Mouse (Mus musculus): Measurements from ENCODE around the gene Catsperd. TPM values are rescaled to one million over a fixed set of nuclear protein-coding genes. Genes with fewer than 3 reads are reported as not detected.
A peak's percentile ranks its signal among the peaks of the same experiment; 100 is the strongest.
"Not testable (repeated sequence)": the region's sequence is repeated elsewhere in the genome, so short reads cannot be mapped to it uniquely, and the experiment has no call there.

The Catsperd gene
- total and polyA plus RNA-seq, 3 experiments, result not detected

DNA sequence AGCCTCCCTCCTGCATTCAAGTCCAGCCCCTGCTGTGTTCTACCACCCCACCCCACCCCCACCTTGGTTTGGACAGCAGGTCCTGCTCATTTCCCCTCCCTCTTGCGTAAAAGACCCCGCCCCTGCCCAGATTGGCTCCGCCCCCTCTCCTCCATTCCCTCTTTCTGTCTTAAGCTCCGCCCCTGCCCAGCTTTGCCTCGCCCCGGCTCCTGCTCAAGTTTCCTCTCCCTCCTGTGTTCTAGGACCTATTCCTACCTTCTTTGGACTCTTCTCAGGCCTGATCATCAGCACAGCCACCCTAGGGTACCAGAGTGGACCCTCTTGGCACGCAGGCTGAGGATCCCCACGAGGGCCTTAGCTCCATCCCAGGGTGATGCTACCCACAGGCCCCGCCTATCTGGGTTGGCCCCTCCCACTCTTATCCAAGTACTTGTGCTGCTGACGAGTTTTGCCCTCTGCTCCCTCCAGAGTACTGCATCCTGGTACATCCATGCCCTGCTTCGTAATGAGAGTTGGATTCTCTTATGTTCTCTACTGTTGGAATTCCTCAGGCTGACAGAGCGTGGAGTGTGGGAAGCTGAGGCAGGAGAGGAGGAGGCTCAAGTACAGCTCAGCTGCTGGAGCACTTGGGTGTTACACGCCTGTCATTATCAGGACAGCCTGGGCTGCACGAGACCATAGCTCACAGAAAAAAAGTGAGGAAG lies 15.9 kb upstream of the Catsperd start:
- TF ChIP-seq GATA1 (IDR thresholded peaks at IDR 0.05; ENCODE audit: borderline replicate concordance, low read length) (no peak), POLR2AphosphoS5 (IDR thresholded peaks at IDR 0.05; ENCODE audit: insufficient replicate concordance, low read depth, low read length) (no peak), CTCF (IDR thresholded peaks at IDR 0.05; ENCODE audit: low read depth, low read length) (no peak), TAL1 (conservative IDR thresholded peaks at IDR 0.05; ENCODE audit: low read depth, low read length) (no peak), GATA2 (IDR thresholded peaks at IDR 0.05; ENCODE audit: borderline replicate concordance, low read depth, low read length) (no peak)
- H3K36me3 ChIP-seq (replicated peaks), result peaks cover 67% of the 10 kb centered on the region
- peaks cover 76% of the 10 kb centered on the region for H3K4me1 ChIP-seq (ENCODE audit: insufficient read depth, low read depth, low read length)
- H3K27me3 ChIP-seq (ENCODE audit: insufficient read depth, low read length), result no peaks in the 10 kb centered on the region
- no peak for ATAC-seq (ENCODE audit: extremely low read depth, insufficient number of reproducible peaks, low FRiP score, poor library complexity, severe bottlenecking)
- no peaks in the 10 kb centered on the region for H3K9me3 ChIP-seq (replicated peaks)
- DNase-seq (ENCODE audit: low spot score), result peak; percentile 34
- H3K4me3 ChIP-seq (ENCODE audit: low read depth, low read length), result peak overlapping the region; percentile 52; the same call in 1 of the 2 replicates

DNA sequence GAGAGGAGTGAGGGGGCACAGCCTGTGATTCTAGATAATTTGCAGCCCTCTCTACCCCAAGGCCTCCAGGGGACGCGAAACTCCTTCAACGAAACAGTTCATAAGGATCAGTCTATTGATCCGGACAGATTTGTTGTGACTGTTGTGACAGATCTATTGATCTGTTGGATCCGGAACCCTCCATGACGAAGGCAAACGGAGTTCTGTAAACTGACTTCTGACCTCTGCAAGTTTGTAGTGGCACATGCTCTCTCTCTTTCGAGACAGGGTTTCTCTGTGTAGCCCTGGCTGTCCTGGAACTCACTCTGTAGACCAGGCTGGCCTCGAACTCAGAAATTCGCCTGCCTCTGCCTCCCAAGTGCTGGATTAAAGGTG lies 15.4 kb upstream of the Catsperd start:
- H3K9me3 ChIP-seq (replicated peaks); H3K27me3 ChIP-seq (ENCODE audit: insufficient read depth, low read length); ATAC-seq (ENCODE audit: extremely low read depth, insufficient number of reproducible peaks, low FRiP score, poor library complexity, severe bottlenecking); DNase-seq (ENCODE audit: low spot score): not testable (repeated sequence)
- H3K4me1 ChIP-seq (ENCODE audit: insufficient read depth, low read depth, low read length), result peaks cover 76% of the 10 kb centered on the region
- peaks cover 67% of the 10 kb centered on the region for H3K36me3 ChIP-seq (replicated peaks)
- peak overlapping the region; percentile 52; the same call in 1 of the 2 replicates for H3K4me3 ChIP-seq (ENCODE audit: low read depth, low read length)

DNA sequence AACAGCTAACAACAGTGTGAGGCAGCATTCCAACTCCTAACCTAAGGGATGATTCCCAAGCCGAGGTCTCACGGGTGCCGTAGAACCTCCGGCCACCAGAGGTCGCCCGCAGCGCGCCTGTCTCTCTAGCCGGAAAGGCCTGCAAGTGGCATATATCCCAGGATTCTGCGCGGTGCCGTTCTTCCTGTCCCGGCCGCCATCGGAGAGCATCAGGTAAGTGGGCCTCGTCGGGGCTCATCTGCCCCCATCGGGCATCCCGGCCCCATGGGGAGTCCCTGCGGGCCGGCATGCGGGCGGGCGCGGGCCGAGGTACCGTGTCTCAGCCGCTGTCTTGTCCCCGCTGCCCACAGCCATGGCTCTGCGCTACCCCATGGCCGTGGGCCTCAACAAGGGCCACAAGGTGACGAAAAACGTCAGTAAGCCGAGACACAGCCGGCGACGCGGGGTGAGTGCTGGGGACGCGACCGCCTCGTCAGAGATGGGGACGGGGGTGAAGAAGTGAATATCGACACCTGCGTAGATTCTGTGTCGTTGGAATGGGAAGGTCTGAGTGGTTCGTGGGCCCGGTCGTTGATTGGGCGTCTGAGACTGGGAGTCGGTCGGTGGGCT lies 14.6 kb upstream of the Catsperd start, which contains the start of gene Rpl36:
Rpl36 (plus strand) TSS at position 181 of the 609 bp plus-strand sequence.
- peak; percentile 29; the same call in 1 of the 2 replicates for ATAC-seq (ENCODE audit: extremely low read depth, insufficient number of reproducible peaks, low FRiP score, poor library complexity, severe bottlenecking)
- Histone ChIP-seq H3K27me3 (ENCODE audit: insufficient read depth, low read length) (no peaks in the 10 kb centered on the region), H3K36me3 (replicated peaks) (peaks cover 67% of the 10 kb centered on the region), H3K4me3 (ENCODE audit: low read depth, low read length) (peak within 1 kb of the TSS; percentile 88), H3K9me3 (replicated peaks) (no peaks in the 10 kb centered on the region), H3K4me1 (ENCODE audit: insufficient read depth, low read depth, low read length) (peaks cover 76% of the 10 kb centered on the region)
- DNase-seq (ENCODE audit: low spot score), result peak; percentile 69
- TF ChIP-seq GATA2 (IDR thresholded peaks at IDR 0.05; ENCODE audit: borderline replicate concordance, low read depth, low read length) (no peak), CTCF (IDR thresholded peaks at IDR 0.05; ENCODE audit: low read depth, low read length) (peak; percentile 85)

DNA sequence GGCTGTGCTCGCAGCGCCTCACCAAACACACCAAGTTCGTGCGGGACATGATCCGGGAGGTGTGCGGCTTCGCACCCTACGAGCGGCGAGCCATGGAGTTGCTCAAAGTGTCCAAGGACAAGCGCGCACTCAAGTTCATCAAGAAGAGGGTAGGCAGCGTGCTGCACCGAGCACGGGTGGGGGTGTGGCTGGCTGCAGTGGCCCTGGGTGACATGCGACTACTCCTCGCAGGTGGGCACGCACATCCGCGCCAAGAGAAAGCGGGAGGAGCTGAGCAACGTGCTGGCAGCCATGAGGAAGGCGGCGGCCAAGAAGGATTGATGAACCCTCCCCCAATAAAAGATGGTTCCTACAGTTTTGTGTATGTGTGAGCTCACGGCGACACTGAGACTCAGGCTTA lies 14.1 kb upstream of the Catsperd start:
- H3K4me1 ChIP-seq (ENCODE audit: insufficient read depth, low read depth, low read length), result peaks cover 77% of the 10 kb centered on the region
- not testable (repeated sequence) for H3K9me3 ChIP-seq (replicated peaks); ATAC-seq (ENCODE audit: extremely low read depth, insufficient number of reproducible peaks, low FRiP score, poor library complexity, severe bottlenecking); H3K27me3 ChIP-seq (ENCODE audit: insufficient read depth, low read length)
- DNase-seq (ENCODE audit: low spot score), result peak; percentile 34
- H3K36me3 ChIP-seq (replicated peaks), result peaks cover 68% of the 10 kb centered on the region
- H3K4me3 ChIP-seq (ENCODE audit: low read depth, low read length), result peak overlapping the region; percentile 88

DNA sequence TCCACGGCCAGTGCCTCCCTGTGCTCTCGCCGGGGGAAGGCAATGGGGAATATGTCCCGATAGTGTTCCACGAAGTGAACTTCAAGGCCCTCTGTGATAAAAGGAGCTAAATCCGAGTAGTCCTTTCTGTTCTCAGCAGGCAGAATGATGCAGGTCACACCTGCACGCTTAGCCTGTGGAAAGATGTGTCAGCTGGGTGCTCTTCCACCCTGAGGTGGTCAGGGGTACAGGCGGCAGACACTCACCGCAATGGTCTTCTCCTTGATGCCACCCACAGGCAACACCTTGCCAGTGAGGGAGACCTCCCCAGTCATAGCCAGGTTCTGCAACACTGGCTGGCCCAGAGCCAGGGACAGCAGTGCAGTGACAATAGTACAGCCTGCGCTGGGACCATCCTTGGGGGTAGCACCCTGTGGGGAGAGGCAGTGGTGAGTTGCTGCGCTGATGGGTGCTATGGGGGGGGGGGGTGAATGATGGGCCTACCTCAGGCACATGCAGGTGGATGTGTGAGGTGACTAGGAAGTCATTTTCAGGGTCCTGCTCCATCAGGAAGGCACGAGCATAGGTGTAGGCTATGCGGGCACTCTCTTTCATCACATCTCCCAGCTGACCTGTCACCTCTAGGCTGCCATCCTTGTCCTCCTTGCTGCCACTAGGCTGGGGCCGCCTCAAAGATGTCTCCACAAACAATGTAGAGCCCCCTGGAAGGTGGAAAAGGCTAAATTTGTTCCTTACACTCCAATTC lies 13.4 kb upstream of the Catsperd start:
- H3K27me3 ChIP-seq (ENCODE audit: insufficient read depth, low read length), result no peaks in the 10 kb centered on the region
- DNase-seq (ENCODE audit: low spot score), result peak; percentile 51

DNA sequence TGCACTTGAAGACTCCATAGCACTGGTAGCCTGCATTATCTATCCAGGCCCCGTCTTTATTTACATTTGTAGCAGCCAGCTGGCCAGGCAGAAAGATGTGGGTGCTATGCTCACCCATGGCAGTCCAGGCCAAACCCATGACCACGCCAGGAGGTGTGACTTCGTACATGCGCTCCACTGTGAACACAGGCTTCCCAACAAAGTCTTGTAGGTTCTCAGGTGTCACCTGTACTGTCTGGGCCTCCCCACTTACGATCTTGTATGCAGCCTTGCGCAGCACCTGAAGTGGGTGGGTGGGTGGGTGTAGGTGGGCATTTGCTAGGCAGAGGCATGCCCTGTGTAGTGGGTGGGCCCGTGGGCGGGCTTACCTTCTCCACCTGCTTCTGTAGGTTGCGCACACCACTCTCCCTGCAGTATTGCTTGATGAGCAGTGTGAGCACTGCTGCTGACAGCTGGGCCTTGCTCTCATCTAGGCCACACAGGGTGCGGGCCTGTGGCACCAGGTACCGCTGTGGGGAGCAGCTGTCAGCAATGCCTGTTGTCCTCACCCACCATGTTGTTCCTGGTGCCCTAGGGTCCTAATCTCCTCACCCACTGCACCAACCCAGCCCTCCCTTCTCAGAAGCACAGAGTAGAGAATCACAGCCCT lies 12.7 kb upstream of the Catsperd start:
- no peak for ATAC-seq (ENCODE audit: extremely low read depth, insufficient number of reproducible peaks, low FRiP score, poor library complexity, severe bottlenecking)
- peak overlapping the region; percentile 88 for H3K4me3 ChIP-seq (ENCODE audit: low read depth, low read length)
- TF ChIP-seq GATA2 (IDR thresholded peaks at IDR 0.05; ENCODE audit: borderline replicate concordance, low read depth, low read length) (no peak), CTCF (IDR thresholded peaks at IDR 0.05; ENCODE audit: low read depth, low read length) (no peak), GATA1 (IDR thresholded peaks at IDR 0.05; ENCODE audit: borderline replicate concordance, low read length) (no peak), TAL1 (conservative IDR thresholded peaks at IDR 0.05; ENCODE audit: low read depth, low read length) (no peak), POLR2AphosphoS5 (IDR thresholded peaks at IDR 0.05; ENCODE audit: insufficient replicate concordance, low read depth, low read length) (no peak; the same call in 1 of the 2 replicates)
- H3K9me3 ChIP-seq (replicated peaks), result no peaks in the 10 kb centered on the region
- DNase-seq (ENCODE audit: low spot score), result peak; percentile 26
- H3K36me3 ChIP-seq (replicated peaks), result peaks cover 82% of the 10 kb centered on the region
- H3K4me1 ChIP-seq (ENCODE audit: insufficient read depth, low read depth, low read length), result peaks cover 85% of the 10 kb centered on the region
- H3K27me3 ChIP-seq (ENCODE audit: insufficient read depth, low read length), result no peaks in the 10 kb centered on the region

More for the DNA sequence above, 13.4 kb upstream of the Catsperd start:
- TF ChIP-seq POLR2AphosphoS5 (IDR thresholded peaks at IDR 0.05; ENCODE audit: insufficient replicate concordance, low read depth, low read length), result peak; percentile 94; the same call in 1 of the 2 replicates
- no peak for TF ChIP-seq GATA1 (IDR thresholded peaks at IDR 0.05; ENCODE audit: borderline replicate concordance, low read length)
- TF ChIP-seq TAL1 (conservative IDR thresholded peaks at IDR 0.05; ENCODE audit: low read depth, low read length), result no peak
- peaks cover 75% of the 10 kb centered on the region for H3K36me3 ChIP-seq (replicated peaks)
- no peak for ATAC-seq (ENCODE audit: extremely low read depth, insufficient number of reproducible peaks, low FRiP score, poor library complexity, severe bottlenecking)
- H3K4me3 ChIP-seq (ENCODE audit: low read depth, low read length), result peak overlapping the region; percentile 88
- no peaks in the 10 kb centered on the region for H3K9me3 ChIP-seq (replicated peaks)
- H3K4me1 ChIP-seq (ENCODE audit: insufficient read depth, low read depth, low read length), result peaks cover 82% of the 10 kb centered on the region

All from G1E (cell line).